In genomic region chr11:98338507-98338961, GRCm38 (mm10) we compare ENCODE assay signal across 9 mouse cellular contexts. TPM values are rescaled to one million over a fixed set of nuclear protein-coding genes. Genes with fewer than 3 reads are reported as not detected.
DNase-seq lines count a peak whose midpoint lies in the region; ATAC-seq and TF ChIP-seq lines count a peak whose summit lies in the region.
"Had no signal": no experiment of that assay in that cellular context is flagged by ENCODE, and none has a peak within 500 bp of the region (broad histone marks: within the 10 kb centered on the region; RNA-seq: fewer than 3 reads in every experiment).

No protein-coding gene starts in this region.

- TF ChIP-seq CTCF in gastrocnemius, adult 2 months (IDR thresholded peaks at IDR 0.05) = no peak

- no peaks in the 10 kb centered on the region for H3K9me3 ChIP-seq in forebrain, embryonic 10.5 days
- no peaks in the 10 kb centered on the region for H3K9me3 ChIP-seq in hindbrain, embryonic 16.5 days (ENCODE audit: control insufficient read depth, low read length)
- no peaks in the 10 kb centered on the region for H3K9me3 ChIP-seq in limb, embryonic 11.5 days (ENCODE audit: control insufficient read depth, low read length)
- no peaks in the 10 kb centered on the region for H3K9me3 ChIP-seq in neural tube, embryonic 11.5 days (ENCODE audit: control insufficient read depth, low read length)

- WGBS in forebrain, embryonic 10.5 days = 2% methylated on average over 52 of the region's 57 CpGs
- 1% methylated on average over 42 of the region's 57 CpGs for WGBS in hindbrain, embryonic 16.5 days
- under 1% methylated on average over 57 of the region's 57 CpGs for WGBS in limb, embryonic 11.5 days
- under 1% methylated on average over 52 of the region's 57 CpGs for WGBS in neural tube, embryonic 11.5 days

- H3K27me3 ChIP-seq in forebrain, embryonic 10.5 days (ENCODE audit: poor library complexity, severe bottlenecking) = peaks cover 99% of the 10 kb centered on the region
- H3K27me3 ChIP-seq in hindbrain, embryonic 16.5 days (replicated peaks; ENCODE audit: control insufficient read depth, insufficient read depth, low read length) = peaks cover 43% of the 10 kb centered on the region
- H3K27me3 ChIP-seq in limb, embryonic 11.5 days (ENCODE audit: control insufficient read depth, insufficient read depth, low read length) = peaks cover 87% of the 10 kb centered on the region
- peaks cover 92% of the 10 kb centered on the region for H3K27me3 ChIP-seq in neural tube, embryonic 11.5 days (ENCODE audit: control insufficient read depth, insufficient read depth, low read length)

- intact Hi-C loops in gastrocnemius, adult 2 months (cut with DNase I) = no loop called here

- peak overlapping the region; percentile 96 for H3K4me2 ChIP-seq in hindbrain, embryonic 16.5 days (ENCODE audit: low read length)
- H3K4me2 ChIP-seq in limb, embryonic 11.5 days (ENCODE audit: low read depth, severe bottlenecking) = peak overlapping the region; percentile 85
- H3K4me2 ChIP-seq in neural tube, embryonic 11.5 days (ENCODE audit: low read depth) = peak overlapping the region; percentile 73

- peak overlapping the region; percentile 78 for H3K4me3 ChIP-seq in gastrocnemius, adult 2 months
- peak overlapping the region; percentile 57 for H3K4me3 ChIP-seq in forebrain, embryonic 10.5 days
- H3K4me3 ChIP-seq in hindbrain, embryonic 16.5 days (ENCODE audit: low read length) = peak overlapping the region; percentile 53
- H3K4me3 ChIP-seq in limb, embryonic 11.5 days (ENCODE audit: low read depth, low read length) = peak overlapping the region; percentile 34
- peak overlapping the region; percentile 44 for H3K4me3 ChIP-seq in neural tube, embryonic 11.5 days (ENCODE audit: low read depth, low read length)

- H3K27ac ChIP-seq in gastrocnemius, adult 2 months = peak overlapping the region; percentile 24; the same call in 1 of the 2 replicates
- peak overlapping the region; percentile 68 for H3K27ac ChIP-seq in forebrain, embryonic 10.5 days
- H3K27ac ChIP-seq in hindbrain, embryonic 16.5 days (ENCODE audit: low read depth, low read length) = peak overlapping the region; percentile 93
- no peak overlapping the region for H3K27ac ChIP-seq in limb, embryonic 11.5 days (replicated peaks; ENCODE audit: low read depth, low read length)
- H3K27ac ChIP-seq in neural tube, embryonic 11.5 days (ENCODE audit: low read depth, low read length) = no peak overlapping the region

- H3K9ac ChIP-seq in hindbrain, embryonic 16.5 days (ENCODE audit: low read depth, low read length) = peak overlapping the region; percentile 74
- H3K9ac ChIP-seq in limb, embryonic 11.5 days (ENCODE audit: low read length) = peak overlapping the region; percentile 34; the same call in 1 of the 2 replicates
- H3K9ac ChIP-seq in neural tube, embryonic 11.5 days (ENCODE audit: low read length) = peak overlapping the region; percentile 29; the same call in 1 of the 2 replicates

- H3K36me3 ChIP-seq in forebrain, embryonic 10.5 days (replicated peaks) = no peaks in the 10 kb centered on the region
- H3K36me3 ChIP-seq in hindbrain, embryonic 16.5 days (ENCODE audit: control insufficient read depth, insufficient read depth, low read length) = no peaks in the 10 kb centered on the region
- no peaks in the 10 kb centered on the region; the same call in 1 of the 2 replicates for H3K36me3 ChIP-seq in limb, embryonic 11.5 days (ENCODE audit: control insufficient read depth, insufficient read depth, low read length)
- H3K36me3 ChIP-seq in neural tube, embryonic 11.5 days (ENCODE audit: control insufficient read depth, insufficient read depth, low read length) = no peaks in the 10 kb centered on the region

- peaks cover 50% of the 10 kb centered on the region for H3K4me1 ChIP-seq in forebrain, embryonic 10.5 days
- H3K4me1 ChIP-seq in hindbrain, embryonic 16.5 days (ENCODE audit: control insufficient read depth, insufficient read depth, low read depth, low read length) = peaks cover 30% of the 10 kb centered on the region
- H3K4me1 ChIP-seq in limb, embryonic 11.5 days (ENCODE audit: control insufficient read depth, insufficient read depth, low read length) = peaks cover 18% of the 10 kb centered on the region
- peaks cover 13% of the 10 kb centered on the region for H3K4me1 ChIP-seq in neural tube, embryonic 11.5 days (ENCODE audit: control insufficient read depth, insufficient read depth, low read length)

- 0 out of 2 replicates have a peak, but pooled peaks have one; percentile 60 for ATAC-seq in hindbrain, embryonic 16.5 days
- ATAC-seq in limb, embryonic 11.5 days (ENCODE audit: insufficient number of reproducible peaks, low FRiP score, low TSS enrichment, low read depth) = no peak
- no peak for ATAC-seq in neural tube, embryonic 11.5 days (ENCODE audit: insufficient read depth, low FRiP score, low TSS enrichment)

- DNase-seq in gastrocnemius, adult 2 months = peak; percentile 58
- DNase-seq in gastrocnemius, adult 8-10 months (ENCODE audit: low spot score in 2 of 2) = no peak
- peak; percentile 44 for DNase-seq in R1 (ENCODE audit: low read depth, low spot score)
- DNase-seq in forebrain, embryonic 10.5 days (ENCODE audit: extremely low spot score, low spot score) = no peak
- no peak for DNase-seq in limb, embryonic 11.5 days (ENCODE audit: low spot score)
- no peak for DNase-seq in neural tube, embryonic 11.5 days (ENCODE audit: low spot score)
- DNase-seq in yolk sac, embryonic 10.5 days (ENCODE audit: low spot score) = no peak

RNA-seq across cellular contexts. Expression of gene Neurod2, which starts 9.1 kb away (rescaled TPM):
- total RNA-seq in gastrocnemius, adult 2 months (2021) = not detected
- not detected for total RNA-seq in gastrocnemius, adult 8-10 months (2022)
- 0.14 TPM in 1 of 2 replicates, not detected in the other for polyA plus RNA-seq in forebrain, embryonic 10.5 days (2016; fragmentation: Nextera tagmentation; extraction: Ambion mirVana)
- polyA plus RNA-seq in hindbrain, embryonic 16.5 days (2015; fragmentation: Nextera tagmentation; extraction: Ambion mirVana) = 22.9 and 23.4 TPM in 2 replicates
- polyA plus RNA-seq in limb, embryonic 11.5 days (2014; fragmentation: Nextera tagmentation; extraction: Ambion mirVana) = not detected in 2 replicates
- 1.2 TPM in 2 replicates for polyA plus RNA-seq in neural tube, embryonic 11.5 days (2014; fragmentation: Nextera tagmentation; extraction: Ambion mirVana)
- total RNA-seq: hematopoietic stem cell, adult 5-6 weeks had no signal

RNA-seq across cellular contexts. Expression of gene Ppp1r1b, which starts 9.7 kb away (rescaled TPM):
- not detected for total RNA-seq in gastrocnemius, adult 2 months (2021)
- total RNA-seq in gastrocnemius, adult 8-10 months (2022) = under 1 TPM in 3 of 4 experiments, not detected in 1; 0.27 to 0.90 (median 0.44) TPM
- polyA plus RNA-seq in forebrain, embryonic 10.5 days (2016; fragmentation: Nextera tagmentation; extraction: Ambion mirVana) = 0.23 and 0.41 TPM in 2 replicates
- polyA plus RNA-seq in hindbrain, embryonic 16.5 days (2015; fragmentation: Nextera tagmentation; extraction: Ambion mirVana) = 7.7 and 9.3 TPM in 2 replicates
- 0.17 TPM in 1 of 2 replicates, not detected in the other for polyA plus RNA-seq in limb, embryonic 11.5 days (2014; fragmentation: Nextera tagmentation; extraction: Ambion mirVana)
- 0.15 TPM in 1 of 2 replicates, not detected in the other for polyA plus RNA-seq in neural tube, embryonic 11.5 days (2014; fragmentation: Nextera tagmentation; extraction: Ambion mirVana)

RNA-seq across cellular contexts. Expression of gene Stard3, which starts 19.6 kb away (rescaled TPM):
- total RNA-seq in gastrocnemius, adult 2 months (2021) = 10 to 100 TPM; 11.8 to 12.1 TPM
- total RNA-seq in gastrocnemius, adult 8-10 months (2022) = 10 to 100 TPM; 12.0 to 18.2 (median 13.9) TPM
- polyA plus RNA-seq in forebrain, embryonic 10.5 days (2016; fragmentation: Nextera tagmentation; extraction: Ambion mirVana) = 39.8 and 41.0 TPM in 2 replicates
- polyA plus RNA-seq in hindbrain, embryonic 16.5 days (2015; fragmentation: Nextera tagmentation; extraction: Ambion mirVana) = 39.0 and 39.9 TPM in 2 replicates
- polyA plus RNA-seq in limb, embryonic 11.5 days (2014; fragmentation: Nextera tagmentation; extraction: Ambion mirVana) = 37.7 and 38.3 TPM in 2 replicates
- 39.7 and 45.6 TPM in 2 replicates for polyA plus RNA-seq in neural tube, embryonic 11.5 days (2014; fragmentation: Nextera tagmentation; extraction: Ambion mirVana)

RNA-seq across cellular contexts. Expression of gene Tcap, which starts 45.1 kb away (rescaled TPM):
- 1,000 to 10,000 TPM; 3,050 to 3,067 TPM for total RNA-seq in gastrocnemius, adult 2 months (2021)
- 1,000 to 10,000 TPM; 3,817 to 5,138 (median 4,616) TPM for total RNA-seq in gastrocnemius, adult 8-10 months (2022)
- polyA plus RNA-seq in forebrain, embryonic 10.5 days (2016; fragmentation: Nextera tagmentation; extraction: Ambion mirVana) = 0.15 TPM in 1 of 2 replicates, not detected in the other
- polyA plus RNA-seq in hindbrain, embryonic 16.5 days (2015; fragmentation: Nextera tagmentation; extraction: Ambion mirVana) = 0.16 and 1.7 TPM in 2 replicates
- 0.41 and 0.53 TPM in 2 replicates for polyA plus RNA-seq in limb, embryonic 11.5 days (2014; fragmentation: Nextera tagmentation; extraction: Ambion mirVana)
- 3.1 and 3.9 TPM in 2 replicates for polyA plus RNA-seq in neural tube, embryonic 11.5 days (2014; fragmentation: Nextera tagmentation; extraction: Ambion mirVana)
- total RNA-seq: hematopoietic stem cell, adult 5-6 weeks had no signal

RNA-seq across cellular contexts. Expression of gene Pnmt, which starts 47.7 kb away (rescaled TPM):
- 1 to 10 TPM; 1.8 to 5.9 TPM for total RNA-seq in gastrocnemius, adult 2 months (2021)
- total RNA-seq in gastrocnemius, adult 8-10 months (2022) = 1 to 10 TPM; 2.7 to 6.6 (median 3.8) TPM
- not detected in 2 replicates for polyA plus RNA-seq in forebrain, embryonic 10.5 days (2016; fragmentation: Nextera tagmentation; extraction: Ambion mirVana)
- 4.5 and 4.9 TPM in 2 replicates for polyA plus RNA-seq in hindbrain, embryonic 16.5 days (2015; fragmentation: Nextera tagmentation; extraction: Ambion mirVana)
- 0.13 and 0.17 TPM in 2 replicates for polyA plus RNA-seq in limb, embryonic 11.5 days (2014; fragmentation: Nextera tagmentation; extraction: Ambion mirVana)
- polyA plus RNA-seq in neural tube, embryonic 11.5 days (2014; fragmentation: Nextera tagmentation; extraction: Ambion mirVana) = 0.40 and 0.91 TPM in 2 replicates
- total RNA-seq: hematopoietic stem cell, adult 5-6 weeks had no signal

Comparison
In these comparisons a context has a peak if more than half of its experiments do, and no peak if none do; other contexts are left out.
1. DNase-seq: peak in gastrocnemius, adult 2 months (single experiment) and R1 (single experiment); none in gastrocnemius, adult 8-10 months (0 of 2), forebrain, embryonic 10.5 days (single experiment), limb, embryonic 11.5 days (single experiment), neural tube, embryonic 11.5 days (single experiment) and yolk sac, embryonic 10.5 days (single experiment).
2. H3K27ac ChIP-seq: peak in gastrocnemius, adult 2 months (single experiment), forebrain, embryonic 10.5 days (single experiment) and hindbrain, embryonic 16.5 days (single experiment); none in limb, embryonic 11.5 days (single experiment) and neural tube, embryonic 11.5 days (single experiment).
3. RNA of gene Neurod2, which starts 9.1 kb away (polyA plus RNA-seq): 22.9 to 23.4 TPM in hindbrain, embryonic 16.5 days; 1.2 TPM in neural tube, embryonic 11.5 days, 0.14 TPM in forebrain, embryonic 10.5 days and not detected in limb, embryonic 11.5 days; every median in the first group is over 10 times any median in the second.
4. Peak in every context shown above with its lines, with median percentiles within 50 percentile points of each other: H3K4me3 ChIP-seq, H3K4me2 ChIP-seq and H3K9ac ChIP-seq.